Mouse (Mus musculus) CH12.LX (cell line): Measurements from ENCODE around the gene Fgf12. TPM values are rescaled to one million over a fixed set of nuclear protein-coding genes. Genes with fewer than 3 reads are reported as not detected.
A peak's percentile ranks its signal among the peaks of the same experiment; 100 is the strongest.

Experiments
- DNase-seq: peaks from one replicate; pipeline ENCODE4 v3.0.0-alpha.2; 2013; ENCODE audit errors: extremely low read depth
- H3K27ac ChIP-seq: 2 replicates; pipeline ENCODE4 v1.5.1; 2012; ENCODE audit warnings: low read depth, mild to moderate bottlenecking, control low read depth, moderate library complexity; ENCODE audit not compliant: insufficient read depth
- H3K27me3 ChIP-seq: replicated peaks from 2 replicates; pipeline ENCODE3; 2012; ENCODE audit warnings: inconsistent platforms
- H3K36me3 ChIP-seq, 2 experiments: replicated peaks in 1 of 2; 2 replicates each; pipeline versions ENCODE3 to v1.6.1; 2012; ENCODE audit warnings: inconsistent platforms in 1 of 2, low read length in 1 of 2, mild to moderate bottlenecking in 1 of 2, mixed read lengths in 1 of 2, moderate library complexity in 1 of 2; ENCODE audit not compliant: control insufficient read depth in 1 of 2, insufficient read depth in 1 of 2
- H3K4me1 ChIP-seq, 2 experiments: 2 replicates each; pipeline ENCODE4 v1.6.1; 2012; ENCODE audit warnings: inconsistent platforms in 1 of 2, moderate library complexity in 1 of 2; ENCODE audit not compliant: insufficient read depth in 2 of 2, control insufficient read depth in 1 of 2
- H3K4me2 ChIP-seq: 2 replicates; pipeline ENCODE4 v1.6.1; 2012; ENCODE audit warnings: low read depth, mild to moderate bottlenecking, control low read depth; ENCODE audit not compliant: poor library complexity, insufficient read depth, severe bottlenecking
- H3K4me3 ChIP-seq, 3 experiments: fragments of 150-350 bp in 1 of 3; sonication (generic) in 1 of 3; replicated peaks in 1 of 3; 2 replicates each; pipeline versions ENCODE3 to v1.5.1; 2011 to 2012; ENCODE audit warnings: low read depth in 2 of 3, low read length in 2 of 3, mild to moderate bottlenecking in 2 of 3, moderate library complexity in 2 of 3, control low read depth in 1 of 3, improper control_type of control experiment in 1 of 3, inconsistent platforms in 1 of 3, mixed read lengths in 1 of 3; ENCODE audit not compliant: poor library complexity in 1 of 3
- H3K79me2 ChIP-seq: replicated peaks from 2 replicates; pipeline ENCODE4 v1.6.1; 2012; ENCODE audit warnings: mild to moderate bottlenecking, moderate library complexity; ENCODE audit not compliant: control insufficient read depth, poor library complexity, insufficient read depth, severe bottlenecking; ENCODE audit errors: extremely low read depth
- H3K9ac ChIP-seq: 2 replicates; pipeline ENCODE4 v1.6.1; 2012; ENCODE audit warnings: low read depth, mild to moderate bottlenecking, control low read depth, moderate library complexity; ENCODE audit not compliant: insufficient read depth
- H3K9me3 ChIP-seq: replicated peaks from 2 replicates; pipeline ENCODE3; 2012; ENCODE audit warnings: low read length, inconsistent platforms, mixed read lengths
- CHD1 ChIP-seq: IDR thresholded peaks from 2 replicates; pipeline ENCODE4 v1.6.1; 2012; ENCODE audit warnings: low read depth, low read length, improper control_type of control experiment, inconsistent platforms
- CHD2 ChIP-seq: IDR thresholded peaks from 2 replicates; pipeline ENCODE4 v1.6.1; 2011; ENCODE audit warnings: low read length, improper control_type of control experiment
- CTCF ChIP-seq, 2 experiments: IDR thresholded peaks in 1 of 2; conservative IDR thresholded peaks in 1 of 2; 2 replicates each; pipeline ENCODE4 v1.5.1; 2011 to 2012; ENCODE audit warnings: low read depth in 2 of 2, low read length in 2 of 2, improper control_type of control experiment in 1 of 2, inconsistent platforms in 1 of 2, mild to moderate bottlenecking in 1 of 2, moderate library complexity in 1 of 2
- E2F4 ChIP-seq: IDR thresholded peaks from 2 replicates; pipeline ENCODE4 v1.6.1; 2011; ENCODE audit warnings: low read depth, low read length, improper control_type of control experiment; ENCODE audit not compliant: insufficient replicate concordance
- EP300 ChIP-seq: IDR thresholded peaks from 2 replicates; pipeline ENCODE4 v1.6.1; 2011; ENCODE audit warnings: low read length, improper control_type of control experiment
- HCFC1 ChIP-seq: IDR thresholded peaks from 2 replicates; pipeline ENCODE4 v1.6.1; 2012; ENCODE audit warnings: low read depth, mild to moderate bottlenecking, inconsistent platforms, low read length, improper control_type of control experiment
- MAX ChIP-seq: IDR thresholded peaks from 2 replicates; pipeline ENCODE4 v1.6.1; 2011; ENCODE audit warnings: low read length, improper control_type of control experiment
- MXI1 ChIP-seq: IDR thresholded peaks from 2 replicates; pipeline ENCODE4 v1.6.1; 2011; ENCODE audit warnings: mild to moderate bottlenecking, low read depth, low read length, improper control_type of control experiment
- MYC ChIP-seq: IDR thresholded peaks from 2 replicates; pipeline ENCODE4 v1.6.1; 2011; ENCODE audit warnings: low read depth, mild to moderate bottlenecking, improper control_type of control experiment, low read length
- NELFE ChIP-seq: IDR thresholded peaks from 2 replicates; pipeline ENCODE4 v1.6.1; 2011; ENCODE audit warnings: low read depth, low read length, improper control_type of control experiment
- NRF1 ChIP-seq: IDR thresholded peaks from 2 replicates; pipeline ENCODE4 v1.6.1; 2014; ENCODE audit warnings: low read depth, mild to moderate bottlenecking, inconsistent platforms, low read length, improper control_type of control experiment, moderate library complexity
- dilution Hi-C: fragments of 300-500 bp; cut with MboI; formaldehyde crosslinking; loops from 2 replicates; pipeline ENCODE4 v1.14.3; 2020; ENCODE audit warnings: low sequenced_read_pairs; ENCODE audit not compliant: extremely low pct_unique_long_range_greater_than_20kb, extremely low pct_ligation_motif_present
- in situ Hi-C: fragments of 300-500 bp; cut with MboI; formaldehyde crosslinking; loops from 3 replicates; pipeline ENCODE4 v1.14.3; 2019; ENCODE audit warnings: low sequenced_read_pairs, low pct_ligation_motif_present, low pct_unique_long_range_greater_than_20kb, mixed read lengths
- polyA plus RNA-seq: library from polyadenylated mRNA; unstranded; fragments of >175 nt; gene quantifications from 2 replicates; pipeline ENCODE4 v1.2.1, GENCODE M21; 2012; ENCODE audit warnings: low read depth; ENCODE audit not compliant: insufficient read length
- total RNA-seq, 2 experiments: library from RNA; depleted of rRNA; stranded (reverse); fragments of 300-350 nt in 1 of 2; fragments of >200 nt in 1 of 2; gene quantifications; 2 replicates each; pipeline ENCODE4 v1.2.3; 2012 to 2014

The Fgf12 gene
- total RNA-seq (2012; rRNA removed) (not detected in 2 replicates), total RNA-seq (2014; rRNA removed) (not detected in 2 replicates), polyA plus RNA-seq (not detected in 2 replicates)

GRCm38 (mm10) chr16:28752638-28753118 is at the start of gene Fgf12:
Fgf12 (minus strand) TSS chr16:28753068.
- H3K4me2 ChIP-seq, result no peak within 1 kb of the TSS
- no peak within 1 kb of the TSS for H3K4me3 ChIP-seq
- no peak within 1 kb of the TSS for H3K27ac ChIP-seq
- DNase-seq, result no peak
- no peaks in the 10 kb centered on the region for H3K79me2 ChIP-seq
- no peaks in the 10 kb centered on the region for H3K36me3 ChIP-seq
- in situ Hi-C loops (no loop called here), dilution Hi-C loops (no loop called here)
- H3K9me3 ChIP-seq, result peaks cover 55% of the 10 kb centered on the region
- H3K9ac ChIP-seq, result no peak within 1 kb of the TSS
- no peaks in the 10 kb centered on the region for H3K4me1 ChIP-seq
- TF ChIP-seq NRF1 (no peak), MXI1 (no peak), CHD2 (no peak), EP300 (no peak), CTCF (conservative IDR thresholded peaks at IDR 0.05 in 1 of 2, IDR thresholded peaks at IDR 0.05 in 1 of 2; ENCODE audit: low read depth in 2 of 2, low read length in 2 of 2) (no peak), MYC (no peak), MAX (no peak)
- H3K27me3 ChIP-seq, result no peaks in the 10 kb centered on the region

- H3K4me3 ChIP-seq, result no peak overlapping the region
- H3K79me2 ChIP-seq, result no peaks in the 10 kb centered on the region
- in situ Hi-C loops, result no loop called here
- no peaks in the 10 kb centered on the region for H3K36me3 ChIP-seq
- TF ChIP-seq EP300, result no peak
- peak in 1 of 2 experiments; percentile 32; a peak in 1 of 4 replicates for TF ChIP-seq CTCF (conservative IDR thresholded peaks at IDR 0.05 in 1 of 2, IDR thresholded peaks at IDR 0.05 in 1 of 2; ENCODE audit: low read depth in 2 of 2, low read length in 2 of 2)
- dilution Hi-C loops, result no loop called here
- peaks cover 63% of the 10 kb centered on the region for H3K9me3 ChIP-seq
- H3K4me1 ChIP-seq, result no peaks in the 10 kb centered on the region
- no peaks in the 10 kb centered on the region for H3K27me3 ChIP-seq
- no peak overlapping the region for H3K4me2 ChIP-seq
- H3K27ac ChIP-seq, result no peak overlapping the region
- DNase-seq, result no peak
- no peak overlapping the region for H3K9ac ChIP-seq
Measured at GRCm38 (mm10) chr16:28793115-28793514, 40.2 kb upstream of the Fgf12 start.

- Histone ChIP-seq H3K4me2 (no peak overlapping the region), H3K79me2 (no peaks in the 10 kb centered on the region), H3K4me3 (no peak overlapping the region), H3K27me3 (no peaks in the 10 kb centered on the region), H3K9me3 (peaks cover 63% of the 10 kb centered on the region), H3K27ac (no peak overlapping the region), H3K36me3 (no peaks in the 10 kb centered on the region), H3K4me1 (no peaks in the 10 kb centered on the region), H3K9ac (no peak overlapping the region)
- dilution Hi-C loops (no loop called here), in situ Hi-C loops (no loop called here)
- TF ChIP-seq E2F4 (no peak), NELFE (no peak), CTCF (conservative IDR thresholded peaks at IDR 0.05 in 1 of 2, IDR thresholded peaks at IDR 0.05 in 1 of 2; ENCODE audit: low read depth in 2 of 2, low read length in 2 of 2) (0 out of 4 replicates have a peak, but pooled peaks of 1 of the 2 experiments have one; percentile 7), CHD1 (no peak), MYC (no peak), HCFC1 (no peak)
- no peak for DNase-seq
Measured at GRCm38 (mm10) chr16:28770276-28770675, 17.4 kb upstream of the Fgf12 start.
